Mouse (Mus musculus): ENCODE measurements around the gene Gng7. TPM values are rescaled to one million over a fixed set of nuclear protein-coding genes. Genes with fewer than 3 reads are reported as not detected.

Gene Gng7
- polyA plus RNA-seq, 1 experiment from 2014 or later, result 6.7 TPM

- ATAC-seq (ENCODE audit: low FRiP score, low TSS enrichment), result no peak
- no peak overlapping the region for H3K9ac ChIP-seq (replicated peaks; ENCODE audit: low read length)
- 64% methylated on average over 6 of the region's 6 CpGs for whole genome bisulfite sequencing
- H3K9me3 ChIP-seq (ENCODE audit: low read length), result no peaks in the 10 kb centered on the region
- no peak overlapping the region for H3K4me2 ChIP-seq (replicated peaks; ENCODE audit: low read depth, low read length)
- H3K36me3 ChIP-seq (ENCODE audit: insufficient read depth, low read length), result no peaks in the 10 kb centered on the region
- no peak overlapping the region for H3K4me3 ChIP-seq (ENCODE audit: low read length)
- peaks cover 22% of the 10 kb centered on the region for H3K27me3 ChIP-seq (ENCODE audit: insufficient read depth, low read length)
- H3K27ac ChIP-seq (ENCODE audit: low read length), result no peak overlapping the region
- peaks cover 16% of the 10 kb centered on the region for H3K4me1 ChIP-seq (ENCODE audit: insufficient read depth, low read length)
These were observed 25.3 kb downstream of the Gng7 start for GRCm38 (mm10) chr10:80989446-80989845.

DNA sequence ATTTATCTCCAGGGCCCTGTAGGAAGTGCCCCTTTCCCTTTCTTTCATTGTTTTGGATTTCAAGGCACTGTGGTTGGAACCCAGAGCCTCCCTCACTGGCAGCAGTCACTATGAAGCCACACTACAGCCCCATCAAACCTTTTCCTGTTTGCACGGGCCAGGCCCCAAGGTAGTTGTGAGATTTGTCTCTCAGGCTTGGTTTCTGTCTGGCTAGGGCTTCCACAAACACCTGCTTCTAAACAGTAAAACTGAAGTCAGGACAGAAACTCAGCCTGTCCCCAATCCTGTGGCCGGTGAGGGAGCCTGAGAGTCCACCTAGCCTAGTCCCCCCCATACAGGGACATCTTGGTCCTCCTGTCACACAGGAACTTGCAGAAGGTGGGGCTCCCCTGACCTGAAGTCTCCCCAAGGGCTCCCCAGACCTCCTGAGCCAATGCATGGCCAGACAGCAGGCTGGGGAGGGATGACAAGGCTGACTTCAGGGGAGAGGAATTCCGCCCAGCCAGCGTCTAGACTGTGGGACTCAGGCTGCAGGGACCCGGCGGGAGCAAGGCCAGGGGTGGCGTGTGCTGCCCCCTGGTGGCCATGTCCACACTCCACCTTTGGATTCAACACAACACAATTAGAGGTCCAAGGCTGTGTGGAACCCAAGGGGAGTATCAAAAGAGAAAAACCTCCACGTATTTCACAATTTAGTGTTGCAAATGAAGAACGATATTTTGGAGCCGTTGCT lies 26.9 kb downstream of the Gng7 start:
- peak overlapping the region; percentile 39; the same call in 1 of the 2 replicates for H3K27ac ChIP-seq (ENCODE audit: low read length)
- no peaks in the 10 kb centered on the region for H3K9me3 ChIP-seq (ENCODE audit: low read length)
- no peaks in the 10 kb centered on the region for H3K36me3 ChIP-seq (ENCODE audit: insufficient read depth, low read length)
- peaks cover 21% of the 10 kb centered on the region for H3K27me3 ChIP-seq (ENCODE audit: insufficient read depth, low read length)
- H3K4me2 ChIP-seq (replicated peaks; ENCODE audit: low read depth, low read length), result no peak overlapping the region
- H3K4me1 ChIP-seq (ENCODE audit: insufficient read depth, low read length), result peaks cover 16% of the 10 kb centered on the region
- H3K4me3 ChIP-seq (ENCODE audit: low read length), result no peak overlapping the region
- WGBS, result 12% methylated on average over 10 of the region's 10 CpGs
- peak; percentile 84 for ATAC-seq (ENCODE audit: low FRiP score, low TSS enrichment)
- H3K9ac ChIP-seq (replicated peaks; ENCODE audit: low read length), result 0 out of 2 replicates have a peak overlapping the region, but pooled peaks have one; percentile 37

DNA sequence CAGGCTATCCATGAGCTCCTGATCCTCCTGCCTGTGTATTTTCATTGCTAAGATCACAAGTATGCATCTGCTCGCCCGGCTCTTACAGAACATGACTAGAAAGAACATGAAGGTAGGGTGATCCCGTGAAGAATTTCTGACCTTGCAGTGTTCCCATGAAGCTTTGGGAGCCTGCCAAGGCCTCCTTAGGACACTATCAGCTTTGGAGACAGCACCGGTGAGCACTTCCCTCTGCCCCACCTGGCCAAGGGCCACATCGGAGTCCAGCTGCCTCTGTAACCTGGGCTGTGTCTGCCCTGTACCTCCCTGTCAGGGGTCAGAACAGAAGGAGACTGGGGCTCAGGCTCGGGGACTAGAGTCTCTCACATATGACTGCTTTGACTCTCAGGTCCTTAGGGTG lies 28.0 kb downstream of the Gng7 start:
- no peaks in the 10 kb centered on the region for H3K36me3 ChIP-seq (ENCODE audit: insufficient read depth, low read length)
- no peak overlapping the region for H3K4me3 ChIP-seq (ENCODE audit: low read length)
- no peak overlapping the region for H3K27ac ChIP-seq (ENCODE audit: low read length)
- peaks cover 21% of the 10 kb centered on the region for H3K4me1 ChIP-seq (ENCODE audit: insufficient read depth, low read length)
- H3K4me2 ChIP-seq (replicated peaks; ENCODE audit: low read depth, low read length), result no peak overlapping the region
- H3K27me3 ChIP-seq (ENCODE audit: insufficient read depth, low read length), result peaks cover 21% of the 10 kb centered on the region
- 77% methylated on average over 6 of the region's 6 CpGs for WGBS
- H3K9ac ChIP-seq (replicated peaks; ENCODE audit: low read length), result no peak overlapping the region
- ATAC-seq (ENCODE audit: low FRiP score, low TSS enrichment), result no peak
- H3K9me3 ChIP-seq (ENCODE audit: low read length), result no peaks in the 10 kb centered on the region

GRCm38 (mm10) chr10:80985970-80986701 lies 28.6 kb downstream of the Gng7 start:
- Histone ChIP-seq H3K27ac (ENCODE audit: low read length) (no peak overlapping the region), H3K9me3 (ENCODE audit: low read length) (no peaks in the 10 kb centered on the region), H3K27me3 (ENCODE audit: insufficient read depth, low read length) (peaks cover 21% of the 10 kb centered on the region), H3K9ac (replicated peaks; ENCODE audit: low read length) (peak overlapping the region; percentile 42), H3K36me3 (ENCODE audit: insufficient read depth, low read length) (no peaks in the 10 kb centered on the region), H3K4me2 (replicated peaks; ENCODE audit: low read depth, low read length) (peak overlapping the region; percentile 49), H3K4me3 (ENCODE audit: low read length) (peak overlapping the region; percentile 28), H3K4me1 (ENCODE audit: insufficient read depth, low read length) (peaks cover 18% of the 10 kb centered on the region)
- WGBS, result 33% methylated on average over 13 of the region's 13 CpGs
- ATAC-seq (ENCODE audit: low FRiP score, low TSS enrichment), result no peak

DNA sequence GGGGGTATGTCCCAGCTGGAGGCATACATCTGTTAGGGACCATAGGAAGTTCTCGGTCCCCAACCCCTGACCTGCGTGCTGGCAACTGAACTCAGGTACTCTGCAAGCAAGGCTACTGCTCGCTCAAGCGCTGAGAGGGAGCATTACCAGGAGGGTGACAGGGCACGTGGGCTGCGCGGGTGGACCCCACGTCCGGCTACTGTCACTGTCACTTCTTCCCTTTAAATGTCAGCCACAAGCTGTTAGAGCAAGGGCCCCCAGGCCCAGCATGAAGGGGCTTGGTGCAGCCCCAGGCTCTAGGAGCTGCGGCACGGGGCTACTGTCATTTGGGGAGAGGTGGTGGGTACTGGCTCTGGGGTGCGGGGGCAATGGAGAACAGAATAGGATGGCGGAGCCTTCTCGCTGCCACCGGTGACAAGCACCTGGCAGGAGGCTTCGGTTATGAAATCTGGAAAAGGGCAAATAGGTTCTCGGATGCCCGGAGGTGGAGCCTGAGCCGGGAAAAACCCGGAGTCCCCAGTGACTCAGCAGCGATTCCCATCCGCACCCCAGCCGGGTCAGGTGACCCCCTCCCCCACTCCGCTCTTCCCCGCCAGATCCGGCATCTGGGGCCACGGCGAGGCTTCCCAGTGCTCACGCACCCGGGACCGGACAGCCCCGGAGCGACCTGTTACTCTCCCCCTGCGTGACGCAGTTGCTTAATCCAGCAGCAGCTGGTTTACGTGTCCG lies 29.3 kb downstream of the Gng7 start:
- Histone ChIP-seq H3K9me3 (ENCODE audit: low read length) (no peaks in the 10 kb centered on the region), H3K9ac (replicated peaks; ENCODE audit: low read length) (peak overlapping the region; percentile 42), H3K27me3 (ENCODE audit: insufficient read depth, low read length) (peaks cover 21% of the 10 kb centered on the region), H3K4me2 (replicated peaks; ENCODE audit: low read depth, low read length) (peak overlapping the region; percentile 49), H3K36me3 (ENCODE audit: insufficient read depth, low read length) (no peaks in the 10 kb centered on the region), H3K4me1 (ENCODE audit: insufficient read depth, low read length) (peaks cover 18% of the 10 kb centered on the region), H3K4me3 (ENCODE audit: low read length) (peak overlapping the region; percentile 28), H3K27ac (ENCODE audit: low read length) (no peak overlapping the region)
- WGBS, result 7% methylated on average over 37 of the region's 37 CpGs
- ATAC-seq (ENCODE audit: low FRiP score, low TSS enrichment), result no peak

DNA sequence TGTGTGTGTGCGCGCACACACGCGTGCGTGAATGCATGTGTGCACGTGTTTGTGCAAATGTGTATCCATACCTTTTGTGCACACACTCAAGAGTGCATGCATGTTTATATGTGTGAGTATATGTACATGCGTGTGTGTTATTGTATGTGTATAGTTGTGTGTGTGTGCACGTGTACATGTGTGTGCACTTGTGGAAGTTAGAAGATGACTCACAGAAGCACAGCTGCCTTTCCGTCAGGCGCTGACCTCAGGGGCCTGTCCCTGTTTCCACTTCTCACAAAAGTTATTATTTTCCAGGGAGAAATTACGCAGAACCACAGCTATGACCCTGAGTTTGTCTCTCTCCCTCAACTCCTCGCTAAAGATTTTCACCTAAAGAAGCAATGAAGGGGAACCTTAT lies 30.5 kb downstream of the Gng7 start:
- Histone ChIP-seq H3K9ac (replicated peaks; ENCODE audit: low read length) (no peak overlapping the region), H3K9me3 (ENCODE audit: low read length) (no peaks in the 10 kb centered on the region), H3K4me2 (replicated peaks; ENCODE audit: low read depth, low read length) (no peak overlapping the region), H3K36me3 (ENCODE audit: insufficient read depth, low read length) (no peaks in the 10 kb centered on the region), H3K4me3 (ENCODE audit: low read length) (no peak overlapping the region), H3K27ac (ENCODE audit: low read length) (no peak overlapping the region), H3K27me3 (ENCODE audit: insufficient read depth, low read length) (peaks cover 21% of the 10 kb centered on the region), H3K4me1 (ENCODE audit: insufficient read depth, low read length) (peaks cover 18% of the 10 kb centered on the region)
- ATAC-seq (ENCODE audit: low FRiP score, low TSS enrichment), result no peak
- 88% methylated on average over 12 of the region's 12 CpGs for WGBS

DNA sequence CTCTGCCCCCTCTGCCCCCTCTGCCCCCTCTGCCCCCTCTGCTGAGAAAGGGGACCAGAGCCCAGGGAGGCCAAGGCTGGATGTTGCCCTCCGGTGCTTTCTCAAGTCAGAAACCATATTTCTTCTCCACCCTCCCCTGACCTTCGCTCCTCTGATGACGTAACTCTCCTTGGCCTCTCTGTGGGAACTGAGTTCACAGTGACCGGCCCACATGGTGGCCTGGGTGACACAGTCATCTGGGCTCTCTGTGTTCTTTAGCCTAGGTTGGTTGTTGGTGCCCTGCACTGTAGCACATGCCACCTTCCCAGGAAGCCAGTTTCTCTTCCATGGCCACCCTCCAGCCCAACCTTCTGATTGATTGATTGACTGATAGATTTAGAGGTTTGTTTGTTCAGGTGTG lies 32.4 kb downstream of the Gng7 start:
- Histone ChIP-seq H3K9me3 (ENCODE audit: low read length) (no peaks in the 10 kb centered on the region), H3K27me3 (ENCODE audit: insufficient read depth, low read length) (peaks cover 21% of the 10 kb centered on the region), H3K9ac (replicated peaks; ENCODE audit: low read length) (no peak overlapping the region), H3K4me1 (ENCODE audit: insufficient read depth, low read length) (peaks cover 14% of the 10 kb centered on the region), H3K36me3 (ENCODE audit: insufficient read depth, low read length) (no peaks in the 10 kb centered on the region), H3K4me3 (ENCODE audit: low read length) (no peak overlapping the region), H3K4me2 (replicated peaks; ENCODE audit: low read depth, low read length) (no peak overlapping the region), H3K27ac (ENCODE audit: low read length) (no peak overlapping the region)
- WGBS, result 32% methylated on average over 4 of the region's 4 CpGs
- no peak for ATAC-seq (ENCODE audit: low FRiP score, low TSS enrichment)

DNA sequence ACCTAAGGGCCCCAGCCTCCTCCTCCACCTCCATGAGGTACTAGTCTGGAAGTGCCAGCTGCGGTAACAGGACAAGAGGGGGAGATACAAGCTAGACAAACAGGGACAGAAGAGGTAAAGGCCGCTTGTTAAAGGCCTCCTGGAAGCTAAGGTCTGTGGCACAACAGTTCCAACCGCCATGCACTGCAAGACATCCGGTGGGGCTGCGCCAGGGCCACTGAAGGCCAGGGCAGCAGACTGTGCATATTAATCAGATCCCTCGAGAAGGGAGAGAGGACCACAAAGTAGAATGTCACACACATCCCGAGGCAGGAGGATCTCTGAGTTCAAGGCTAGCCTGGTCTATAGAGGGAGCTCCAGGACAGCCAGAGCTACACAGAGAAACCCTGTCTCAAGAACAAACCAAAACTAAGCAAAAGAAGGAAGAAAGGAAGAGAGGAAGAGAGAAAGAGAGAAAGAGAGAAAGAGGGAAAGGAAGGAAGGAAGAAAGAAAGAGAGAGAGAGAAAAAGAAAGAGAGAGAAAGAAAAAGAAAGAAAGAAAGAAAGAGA lies 33.1 kb downstream of the Gng7 start:
- Histone ChIP-seq H3K4me3 (ENCODE audit: low read length) (no peak overlapping the region), H3K4me1 (ENCODE audit: insufficient read depth, low read length) (peaks cover 14% of the 10 kb centered on the region), H3K36me3 (ENCODE audit: insufficient read depth, low read length) (no peaks in the 10 kb centered on the region), H3K9me3 (ENCODE audit: low read length) (no peaks in the 10 kb centered on the region), H3K9ac (replicated peaks; ENCODE audit: low read length) (no peak overlapping the region), H3K27ac (ENCODE audit: low read length) (no peak overlapping the region), H3K4me2 (replicated peaks; ENCODE audit: low read depth, low read length) (no peak overlapping the region), H3K27me3 (ENCODE audit: insufficient read depth, low read length) (peaks cover 17% of the 10 kb centered on the region)
- no peak for ATAC-seq (ENCODE audit: low FRiP score, low TSS enrichment)
- WGBS, result 42% methylated on average over 7 of the region's 7 CpGs

GRCm38 (mm10) chr10:80975478-80975877 lies 39.3 kb downstream of the Gng7 start:
- ATAC-seq (ENCODE audit: low FRiP score, low TSS enrichment), result peak; percentile 65
- H3K27me3 ChIP-seq (ENCODE audit: insufficient read depth, low read length), result no peaks in the 10 kb centered on the region
- H3K9ac ChIP-seq (replicated peaks; ENCODE audit: low read length), result no peak overlapping the region
- H3K4me2 ChIP-seq (replicated peaks; ENCODE audit: low read depth, low read length), result no peak overlapping the region
- H3K27ac ChIP-seq (ENCODE audit: low read length), result peak overlapping the region; percentile 29; the same call in 1 of the 2 replicates
- no peak overlapping the region for H3K4me3 ChIP-seq (ENCODE audit: low read length)
- no peaks in the 10 kb centered on the region for H3K36me3 ChIP-seq (ENCODE audit: insufficient read depth, low read length)
- H3K4me1 ChIP-seq (ENCODE audit: insufficient read depth, low read length), result peaks cover 28% of the 10 kb centered on the region
- WGBS, result 60% methylated on average over 11 of the region's 11 CpGs
- H3K9me3 ChIP-seq (ENCODE audit: low read length), result 0 out of 2 replicates have a peak, but pooled peaks cover 6% of the 10 kb centered on the region
